Mouse (Mus musculus) liver, embryonic 13.5 days (tissue): Measurements from ENCODE around the gene Stambp. TPM values are rescaled to one million over a fixed set of nuclear protein-coding genes. Genes with fewer than 3 reads are reported as not detected.
A peak's percentile ranks its signal among the peaks of the same experiment; 100 is the strongest.

ENCODE experiments used
- ATAC-seq: fragments of 200-750 bp; cut with Nextera tagmentation; 2 replicates; pipeline ENCODE4 v1.8.0; 2017; ENCODE audit warnings: low read depth, mild to moderate bottlenecking, moderate number of reproducible peaks, moderate library complexity
- DNase-seq: peaks from one replicate; pipeline ENCODE4 v3.0.0; 2022
- H3K27ac ChIP-seq: fragments of 300-500 bp; sonication (generic); 2 replicates; pipeline ENCODE4 v1.5.1; 2015; ENCODE audit warnings: moderate library complexity, mild to moderate bottlenecking, inconsistent platforms
- H3K27me3 ChIP-seq: fragments of 300-500 bp; sonication (generic); 2 replicates; pipeline ENCODE4 v1.6.1; 2015; ENCODE audit warnings: mild to moderate bottlenecking, inconsistent platforms
- H3K36me3 ChIP-seq: fragments of 300-500 bp; sonication (generic); 2 replicates; pipeline ENCODE4 v1.6.1; 2015; ENCODE audit warnings: mild to moderate bottlenecking, inconsistent platforms
- H3K4me1 ChIP-seq: fragments of 300-500 bp; sonication (generic); replicated peaks from 2 replicates; pipeline ENCODE4 v1.6.1; 2015; ENCODE audit warnings: inconsistent platforms
- H3K4me2 ChIP-seq: fragments of 300-500 bp; sonication (generic); 2 replicates; pipeline ENCODE4 v1.6.1; 2015; ENCODE audit warnings: inconsistent platforms, mild to moderate bottlenecking, moderate library complexity
- H3K4me3 ChIP-seq: fragments of 300-500 bp; sonication (generic); replicated peaks from 2 replicates; pipeline ENCODE4 v1.5.1; 2015; ENCODE audit warnings: mild to moderate bottlenecking, inconsistent platforms
- H3K9ac ChIP-seq: fragments of 300-500 bp; sonication (generic); 2 replicates; pipeline ENCODE4 v1.6.1; 2015; ENCODE audit warnings: mild to moderate bottlenecking, inconsistent platforms
- H3K9me3 ChIP-seq: fragments of 300-500 bp; sonication (generic); replicated peaks from 2 replicates; pipeline ENCODE4 v1.6.1; 2016; ENCODE audit warnings: inconsistent platforms
- whole genome bisulfite sequencing: fragments of 180-500 bp; shearing (Covaris S2); methylation state at CpG from one replicate; pipeline ENCODE4 v1.1.7; 2015; ENCODE audit not compliant: insufficient replicate concordance; 5-methylcytosine and 5-hydroxymethylcytosine counted together
- polyA plus RNA-seq: library from polyadenylated mRNA; unstranded; fragments of >200 nt; fragmentation: Nextera tagmentation; extraction: Ambion mirVana; gene quantifications from 2 replicates; pipeline ENCODE4 v1.2.1, GENCODE M21; 2015

The Stambp gene
- polyA plus RNA-seq, 1 experiment from 2014 or later = 10.8 TPM

DNA sequence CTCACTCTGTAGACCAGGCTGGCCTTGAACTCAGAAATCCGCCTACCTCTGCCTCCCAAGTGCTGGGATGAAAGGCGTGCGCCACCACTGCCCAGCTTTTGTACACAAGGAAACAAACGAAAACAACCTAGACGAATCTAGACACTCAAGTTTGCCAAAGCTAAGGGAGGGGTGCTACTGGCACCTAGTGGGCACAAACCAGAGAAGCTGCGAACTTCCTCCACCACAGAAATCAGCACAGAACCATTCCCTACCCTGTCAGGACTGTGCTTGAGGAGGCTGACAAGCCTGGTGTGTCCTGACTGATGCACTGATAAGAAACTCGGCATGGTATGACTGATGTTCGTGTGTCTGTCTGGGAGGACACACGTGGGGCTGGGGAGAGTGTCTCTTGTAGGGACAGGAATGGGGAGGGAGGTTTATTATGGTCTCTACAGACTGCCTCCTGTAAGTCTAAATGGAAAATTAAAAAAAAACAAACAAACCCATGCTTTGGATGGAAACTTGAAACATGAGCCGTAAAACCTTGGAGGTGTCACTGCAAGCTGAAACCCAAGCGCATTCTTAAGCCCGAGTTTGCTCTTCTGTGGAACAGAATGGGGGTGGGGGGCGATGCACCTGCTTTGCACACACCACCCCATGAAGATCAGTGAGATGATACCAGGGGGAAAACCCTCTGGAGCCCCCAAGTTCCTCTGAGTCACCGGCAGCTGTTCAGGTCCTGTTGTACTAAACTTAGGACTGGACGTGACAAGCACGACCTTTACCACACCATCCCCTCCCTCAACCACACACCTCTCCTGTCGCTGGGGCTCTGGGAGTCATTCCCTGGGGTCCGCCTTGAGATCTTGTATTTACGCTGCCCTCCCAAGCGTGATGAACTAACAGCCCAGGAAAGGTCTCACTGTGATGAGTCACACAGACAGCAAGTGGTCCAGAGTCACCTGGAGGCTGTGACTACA is 3.3 kb downstream of the Stambp start:
- H3K27ac ChIP-seq = no peak overlapping the region
- no peak overlapping the region for H3K4me2 ChIP-seq
- DNase-seq (no peak), ATAC-seq (no peak)
- peaks cover 4% of the 10 kb centered on the region; the same call in 1 of the 2 replicates for H3K27me3 ChIP-seq
- 70% methylated on average over 20 of the region's 20 CpGs for WGBS
- peaks cover 17% of the 10 kb centered on the region for H3K4me1 ChIP-seq
- peaks cover 10% of the 10 kb centered on the region for H3K36me3 ChIP-seq
- no peak overlapping the region for H3K4me3 ChIP-seq
- no peaks in the 10 kb centered on the region for H3K9me3 ChIP-seq
- H3K9ac ChIP-seq = no peak overlapping the region

- Histone ChIP-seq H3K27ac (no peak overlapping the region), H3K4me3 (no peak overlapping the region), H3K27me3 (no peaks in the 10 kb centered on the region), H3K4me1 (no peaks in the 10 kb centered on the region), H3K4me2 (no peak overlapping the region), H3K36me3 (peaks cover 53% of the 10 kb centered on the region), H3K9ac (no peak overlapping the region), H3K9me3 (no peaks in the 10 kb centered on the region)
- no peak for DNase-seq
- ATAC-seq = no peak
- 62% methylated on average over 6 of the region's 6 CpGs for WGBS
Measured at GRCm38 (mm10) chr6:83555972-83556371, 16.6 kb downstream of the Stambp start.

GRCm38 (mm10) chr6:83548346-83548745 is 24.2 kb downstream of the Stambp start:
- peaks cover 34% of the 10 kb centered on the region for H3K36me3 ChIP-seq
- no peak overlapping the region for H3K4me3 ChIP-seq
- no peaks in the 10 kb centered on the region for H3K9me3 ChIP-seq
- no peak overlapping the region for H3K9ac ChIP-seq
- no peaks in the 10 kb centered on the region for H3K27me3 ChIP-seq
- 70% methylated on average over 5 of the region's 5 CpGs for WGBS
- no peak for ATAC-seq
- DNase-seq = no peak
- H3K4me1 ChIP-seq = no peaks in the 10 kb centered on the region
- no peak overlapping the region for H3K4me2 ChIP-seq
- no peak overlapping the region for H3K27ac ChIP-seq

GRCm38 (mm10) chr6:83545778-83546177 is 26.8 kb downstream of the Stambp start:
- ATAC-seq = no peak
- no peak overlapping the region for H3K4me3 ChIP-seq
- no peaks in the 10 kb centered on the region for H3K9me3 ChIP-seq
- no peak overlapping the region for H3K27ac ChIP-seq
- no peaks in the 10 kb centered on the region for H3K4me1 ChIP-seq
- no peak overlapping the region for H3K4me2 ChIP-seq
- no peaks in the 10 kb centered on the region for H3K27me3 ChIP-seq
- no peak for DNase-seq
- WGBS = 75% methylated on average over 3 of the region's 3 CpGs
- no peak overlapping the region for H3K9ac ChIP-seq
- H3K36me3 ChIP-seq = peaks cover 35% of the 10 kb centered on the region

DNA sequence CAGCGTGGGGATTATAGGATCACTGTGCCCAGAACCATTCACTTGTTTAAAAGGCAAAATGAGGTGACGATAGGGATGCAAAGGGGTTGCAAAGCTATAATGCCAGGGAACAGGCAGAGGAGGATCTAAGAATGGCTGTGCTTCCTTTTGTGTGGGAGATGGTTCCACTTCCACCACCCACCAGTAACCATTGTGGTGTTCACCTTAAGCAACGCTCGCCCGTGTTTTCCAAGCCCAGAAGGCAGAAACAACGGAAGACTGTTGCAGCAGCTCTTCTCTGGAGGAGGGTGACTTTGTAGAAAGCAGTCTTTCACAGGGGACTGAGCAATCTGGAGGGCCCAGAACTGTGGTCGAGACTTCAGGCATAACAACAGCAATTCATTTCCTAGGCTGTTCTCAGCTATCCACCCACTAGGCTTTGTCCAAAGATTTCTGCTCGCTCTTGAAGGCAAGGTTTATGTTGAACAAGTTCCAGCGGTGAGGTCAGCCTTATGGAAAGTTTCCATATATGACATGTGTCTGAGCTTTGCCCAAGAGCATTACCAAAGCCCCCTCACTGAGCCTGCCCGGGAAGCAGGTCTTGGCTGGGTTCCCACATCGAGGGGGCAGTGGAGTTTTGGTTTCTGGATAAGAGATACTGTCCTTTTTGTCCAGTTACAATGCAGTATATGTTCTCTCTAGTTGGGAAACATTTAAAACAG is 30.6 kb downstream of the Stambp start:
- DNase-seq = no peak

DNA sequence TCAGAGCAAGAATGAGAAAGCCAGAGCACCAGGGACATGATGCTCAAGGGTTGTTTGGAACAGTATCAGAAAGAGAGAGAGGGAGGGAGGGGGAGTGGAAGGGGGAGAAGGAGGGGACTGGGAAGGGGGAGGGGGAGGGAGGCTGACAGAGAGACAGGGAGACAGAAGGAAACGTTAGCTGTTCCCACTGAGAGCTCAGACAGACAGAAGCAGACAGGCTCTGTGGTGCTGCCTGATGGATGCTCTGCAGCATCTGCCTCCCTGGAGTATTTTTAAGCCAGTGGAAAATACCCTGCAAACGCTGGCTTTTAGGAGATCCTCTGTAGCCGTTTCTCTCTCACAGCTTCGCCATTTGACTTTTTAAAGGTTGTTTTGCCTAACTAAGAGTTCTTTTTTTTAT is 32.5 kb downstream of the Stambp start:
- H3K9ac ChIP-seq = no peak overlapping the region
- no peak overlapping the region for H3K4me2 ChIP-seq
- no peaks in the 10 kb centered on the region for H3K27me3 ChIP-seq
- H3K9me3 ChIP-seq = no peaks in the 10 kb centered on the region
- H3K4me3 ChIP-seq = no peak overlapping the region
- 37% methylated on average over 4 of the region's 4 CpGs for WGBS
- no peak for DNase-seq
- H3K4me1 ChIP-seq = no peaks in the 10 kb centered on the region
- no peak overlapping the region for H3K27ac ChIP-seq
- ATAC-seq = no peak
- peaks cover 15% of the 10 kb centered on the region; the same call in 1 of the 2 replicates for H3K36me3 ChIP-seq

More for the DNA sequence above, 30.6 kb downstream of the Stambp start:
- H3K27ac ChIP-seq = no peak overlapping the region
- WGBS = 72% methylated on average over 11 of the region's 11 CpGs
- no peak overlapping the region for H3K4me2 ChIP-seq
- H3K36me3 ChIP-seq = peaks cover 28% of the 10 kb centered on the region
- H3K4me3 ChIP-seq = no peak overlapping the region
- no peaks in the 10 kb centered on the region for H3K4me1 ChIP-seq
- H3K9ac ChIP-seq = no peak overlapping the region
- ATAC-seq = no peak
- no peaks in the 10 kb centered on the region for H3K9me3 ChIP-seq
- no peaks in the 10 kb centered on the region for H3K27me3 ChIP-seq

DNA sequence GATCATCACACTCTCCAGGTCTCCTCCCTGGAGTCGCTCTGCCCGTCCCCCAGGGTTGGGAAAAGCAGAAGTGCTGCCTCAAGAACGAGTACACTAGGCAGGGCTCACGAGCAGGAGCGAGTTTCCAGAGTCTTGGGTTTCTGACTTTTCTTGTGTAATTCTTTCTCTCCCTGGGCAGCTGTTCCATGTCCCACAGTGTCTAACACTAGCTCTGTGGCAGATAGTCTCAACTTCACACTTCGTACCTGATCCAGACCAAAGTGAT is 35.8 kb downstream of the Stambp start:
- Histone ChIP-seq H3K27ac (no peak overlapping the region), H3K4me3 (no peak overlapping the region), H3K4me2 (no peak overlapping the region), H3K36me3 (no peaks in the 10 kb centered on the region), H3K9me3 (no peaks in the 10 kb centered on the region), H3K9ac (no peak overlapping the region), H3K27me3 (peaks cover 5% of the 10 kb centered on the region), H3K4me1 (no peaks in the 10 kb centered on the region)
- DNase-seq = no peak
- ATAC-seq = no peak
- WGBS = 24% methylated on average over 6 of the region's 6 CpGs

DNA sequence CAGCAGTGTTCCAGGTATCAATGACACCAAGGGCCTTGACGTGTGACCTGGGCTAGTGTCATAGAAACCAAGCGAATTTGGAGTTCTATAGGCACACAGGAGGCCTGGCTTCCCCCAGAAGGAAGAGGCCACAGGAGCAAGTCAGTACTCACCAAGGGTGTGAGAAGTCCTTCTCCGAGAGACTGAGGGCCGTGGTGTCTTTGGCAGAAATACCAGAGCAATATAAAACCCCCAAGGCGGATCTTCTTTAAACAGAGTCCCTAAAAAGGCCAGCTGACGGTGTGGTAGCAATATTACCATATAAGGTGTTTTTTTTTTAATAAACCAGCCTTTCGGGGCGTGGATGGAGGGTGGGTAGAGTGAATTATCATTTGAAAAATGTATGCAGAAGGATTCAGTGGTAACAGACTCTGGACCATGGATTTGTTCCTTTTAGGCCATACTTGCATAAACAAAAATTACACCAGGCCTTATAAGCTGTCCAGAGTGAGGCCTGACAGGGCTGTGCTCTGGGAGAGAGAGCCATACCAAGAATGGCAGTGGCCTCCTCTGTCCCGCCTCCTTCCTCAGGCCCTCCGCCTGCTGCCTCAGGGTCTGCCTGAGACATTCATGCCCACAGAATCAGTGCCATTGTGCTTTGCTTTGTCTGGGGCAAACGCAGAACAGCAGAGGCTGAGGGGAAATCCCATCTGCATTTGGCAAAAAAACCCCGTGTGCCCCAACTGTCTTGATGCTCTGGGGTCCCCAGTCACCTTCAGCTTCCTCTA is 36.3 kb downstream of the Stambp start, which contains the start of gene Actg2:
Actg2 (minus strand) TSS at position 238 of the 767 bp plus-strand sequence.
- DNase-seq (no peak), ATAC-seq (no peak)
- no peaks in the 10 kb centered on the region for H3K36me3 ChIP-seq
- no peaks in the 10 kb centered on the region for H3K4me1 ChIP-seq
- H3K9ac ChIP-seq = no peak within 1 kb of the TSS
- no peak within 1 kb of the TSS for H3K4me3 ChIP-seq
- no peak within 1 kb of the TSS for H3K4me2 ChIP-seq
- H3K27me3 ChIP-seq = peaks cover 7% of the 10 kb centered on the region
- 51% methylated on average over 12 of the region's 12 CpGs for WGBS
- no peak within 1 kb of the TSS for H3K27ac ChIP-seq
- H3K9me3 ChIP-seq = no peaks in the 10 kb centered on the region

DNA sequence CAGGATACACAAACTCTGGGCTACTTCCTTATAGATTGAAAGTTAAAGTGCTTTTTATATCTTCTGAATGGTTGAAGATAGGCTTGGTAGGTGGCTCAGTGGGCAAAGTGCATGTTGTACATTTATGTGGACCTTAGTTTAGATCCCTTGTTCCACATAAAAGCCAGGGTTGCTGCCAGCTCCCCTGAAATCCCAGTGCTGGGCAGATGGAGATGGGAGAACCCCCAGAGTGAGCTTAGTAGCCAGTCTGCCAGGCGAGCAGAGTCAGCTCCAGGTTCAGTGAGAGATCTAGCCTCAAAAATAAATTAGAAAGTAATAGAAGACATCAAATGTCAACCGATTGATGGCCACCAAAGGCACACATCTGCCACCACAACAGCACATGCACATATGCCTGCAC is 39.9 kb downstream of the Stambp start:
- 52% methylated on average over 2 of the region's 2 CpGs for WGBS
- Histone ChIP-seq H3K27me3 (peaks cover 7% of the 10 kb centered on the region), H3K4me2 (no peak overlapping the region), H3K4me1 (no peaks in the 10 kb centered on the region), H3K36me3 (no peaks in the 10 kb centered on the region), H3K9me3 (no peaks in the 10 kb centered on the region), H3K9ac (no peak overlapping the region), H3K4me3 (no peak overlapping the region), H3K27ac (no peak overlapping the region)
- ATAC-seq (no peak), DNase-seq (no peak)

DNA sequence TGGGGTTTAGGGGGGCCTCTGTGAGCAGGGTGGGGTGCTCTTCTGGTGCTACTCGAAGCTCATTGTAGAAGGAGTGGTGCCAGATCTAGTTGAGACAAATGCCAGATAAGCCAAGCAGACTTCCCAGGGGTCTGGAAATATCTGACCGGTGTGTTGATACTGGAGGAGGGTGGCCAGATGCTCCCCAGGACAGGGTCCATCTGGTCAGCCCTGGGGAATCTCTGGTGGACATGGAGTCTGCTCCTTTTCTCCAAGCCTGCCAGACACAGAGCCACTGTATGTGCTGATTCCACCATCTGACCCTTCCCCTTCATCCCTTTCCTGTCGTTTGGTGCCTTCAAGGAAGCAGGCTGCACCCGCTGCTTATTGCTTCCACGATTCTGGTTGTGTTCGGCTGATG is 49.3 kb downstream of the Stambp start:
- Histone ChIP-seq H3K4me3 (no peak overlapping the region), H3K9me3 (no peaks in the 10 kb centered on the region), H3K9ac (0 out of 2 replicates have a peak overlapping the region, but pooled peaks have one; percentile 29), H3K27ac (no peak overlapping the region), H3K36me3 (no peaks in the 10 kb centered on the region), H3K4me1 (peaks cover 13% of the 10 kb centered on the region), H3K27me3 (peaks cover 4% of the 10 kb centered on the region; the same call in 1 of the 2 replicates), H3K4me2 (no peak overlapping the region)
- 34% methylated on average over 6 of the region's 6 CpGs for WGBS
- ATAC-seq (no peak), DNase-seq (no peak)

GRCm38 (mm10) chr6:83521784-83522183 is 50.7 kb downstream of the Stambp start:
- H3K4me2 ChIP-seq = no peak overlapping the region
- no peak overlapping the region for H3K9ac ChIP-seq
- no peak overlapping the region for H3K4me3 ChIP-seq
- no peak for DNase-seq
- H3K27me3 ChIP-seq = peaks cover 4% of the 10 kb centered on the region; the same call in 1 of the 2 replicates
- H3K36me3 ChIP-seq = no peaks in the 10 kb centered on the region
- H3K9me3 ChIP-seq = no peaks in the 10 kb centered on the region
- 40% methylated on average over 6 of the region's 6 CpGs for WGBS
- H3K4me1 ChIP-seq = peaks cover 13% of the 10 kb centered on the region
- no peak overlapping the region for H3K27ac ChIP-seq
- no peak for ATAC-seq
